Comparison of ENCODE assay signal across 16 mouse cellular contexts in genomic region chr19:34206128-34206527, GRCm38 (mm10). TPM values are rescaled to one million over a fixed set of nuclear protein-coding genes. Genes with fewer than 3 reads are reported as not detected.
DNase-seq lines count a peak whose midpoint lies in the region; TF ChIP-seq lines count a peak whose summit lies in the region.
"Not testable (repeated sequence)": the region's sequence is repeated elsewhere in the genome, so short reads cannot be mapped to it uniquely, and the experiment has no call there.
"Had no signal": no experiment of that assay in that cellular context is flagged by ENCODE, and none has a peak within 500 bp of the region (broad histone marks: within the 10 kb centered on the region; RNA-seq: fewer than 3 reads in every experiment).

No protein-coding gene starts in this region.

- not testable (repeated sequence) for TF ChIP-seq EP300 in CH12.LX (IDR thresholded peaks at IDR 0.05; ENCODE audit: low read length); MEL (IDR thresholded peaks at IDR 0.05; ENCODE audit: low read depth in 1 of 2, low read length in 2 of 2)

- peaks cover 3 to 19% of the 10 kb centered on the region in 2 experiments for H3K36me3 ChIP-seq in CH12.LX (replicated peaks in 1 of 2; ENCODE audit: control insufficient read depth in 1 of 2, insufficient read depth in 1 of 2, low read length in 1 of 2)
- H3K36me3 ChIP-seq in ES-E14 (ENCODE audit: control insufficient read depth, insufficient read depth, low read length, poor library complexity, severe bottlenecking); MEL (ENCODE audit: control insufficient read depth in 1 of 2, insufficient read depth in 2 of 2, low read length in 2 of 2); macrophage (ENCODE audit: inconsistent target); splenic B cell, adult 2 months (ENCODE audit: control insufficient read depth, insufficient read depth, low read length, poor library complexity, severe bottlenecking): not testable (repeated sequence)

- DNase-seq in CH12.LX (ENCODE audit: extremely low read depth); ES-E14 (ENCODE audit: low read depth, low spot score); MEL (ENCODE audit: low read depth, low spot score): not testable (repeated sequence)
- DNase-seq in splenic B cell, adult 2 months (ENCODE audit: low read depth, low spot score): peak; percentile 36

- dilution Hi-C loops in CH12.LX (cut with MboI; ENCODE audit: extremely low pct_ligation_motif_present, extremely low pct_unique_long_range_greater_than_20kb, low sequenced_read_pairs): not testable (repeated sequence)

- WGBS in macrophage (ENCODE audit: missing documents): no CpG with 5 or more reads among the region's 4 CpGs

- peaks cover 32% of the 10 kb centered on the region for H3K79me2 ChIP-seq in CH12.LX (replicated peaks; ENCODE audit: control insufficient read depth, extremely low read depth, insufficient read depth, poor library complexity, severe bottlenecking)
- not testable (repeated sequence) for H3K79me2 ChIP-seq in MEL (ENCODE audit: control insufficient read depth, insufficient read depth, low read length, poor library complexity)
- H3K79me2 ChIP-seq in macrophage (ENCODE audit: inconsistent target): peaks cover 94% of the 10 kb centered on the region

- TF ChIP-seq POLR2A in CH12.LX (IDR thresholded peaks at IDR 0.05; ENCODE audit: low read depth, low read length); MEL (IDR thresholded peaks at IDR 0.05; ENCODE audit: control insufficient read depth in 1 of 2, insufficient read depth in 1 of 2, low read depth in 1 of 2, low read length in 2 of 2, poor library complexity in 1 of 2); bone marrow macrophage, adult 2 months (IDR thresholded peaks at IDR 0.05; ENCODE audit: borderline replicate concordance, low read depth, low read length): not testable (repeated sequence)

- not testable (repeated sequence) for TF ChIP-seq RAD21 in CH12.LX (IDR thresholded peaks at IDR 0.05; ENCODE audit: low read depth, low read length); MEL (IDR thresholded peaks at IDR 0.05; ENCODE audit: low read depth, low read length)

- H3K9ac ChIP-seq in CH12.LX (ENCODE audit: insufficient read depth, low read depth); ES-E14 (ENCODE audit: insufficient read depth, low read depth, low read length, poor library complexity, severe bottlenecking); MEL (ENCODE audit: control insufficient read depth, low read depth, low read length, poor library complexity, severe bottlenecking): not testable (repeated sequence)

- not testable (repeated sequence) for H3K27ac ChIP-seq in CH12.LX (ENCODE audit: insufficient read depth, low read depth); ES-E14 (ENCODE audit: insufficient read depth, low read depth, low read length, poor library complexity, severe bottlenecking); MEL (ENCODE audit: control insufficient read depth, low read depth, low read length)
- peak overlapping the region; percentile 26 for H3K27ac ChIP-seq in bone marrow macrophage, adult 2 months (ENCODE audit: insufficient read depth, low read depth, low read length)
- H3K27ac ChIP-seq in macrophage: peak overlapping the region; percentile 55; the same call in 1 of the 2 replicates

- H3K4me2 ChIP-seq in CH12.LX (ENCODE audit: insufficient read depth, low read depth, poor library complexity, severe bottlenecking): not testable (repeated sequence)

- in situ Hi-C loops in CH12.LX (cut with MboI; ENCODE audit: low pct_ligation_motif_present, low pct_unique_long_range_greater_than_20kb, low sequenced_read_pairs); ES-E14 (cut with MboI; ENCODE audit: low sequenced_read_pairs in 2 of 2, unreplicated experiment in 2 of 2): not testable (repeated sequence)

- H3K9me3 ChIP-seq in CH12.LX (replicated peaks; ENCODE audit: low read length); ES-E14 (ENCODE audit: control insufficient read depth, insufficient read depth, low read depth, low read length); MEL (replicated peaks; ENCODE audit: insufficient read depth, low read length): not testable (repeated sequence)

- not testable (repeated sequence) for TF ChIP-seq CTCF in CH12.LX (conservative IDR thresholded peaks at IDR 0.05 in 1 of 2, IDR thresholded peaks at IDR 0.05 in 1 of 2; ENCODE audit: low read depth in 2 of 2, low read length in 2 of 2); MEL (IDR thresholded peaks at IDR 0.05 in 2 of 3, conservative IDR thresholded peaks at IDR 0.05 in 1 of 3; ENCODE audit: control insufficient read depth in 1 of 3, insufficient read depth in 1 of 3, low read depth in 2 of 3, low read length in 3 of 3, poor library complexity in 1 of 3, severe bottlenecking in 1 of 3); bone marrow macrophage, adult 2 months (IDR thresholded peaks at IDR 0.05; ENCODE audit: low read depth, low read length)

- not testable (repeated sequence) for H3K4me3 ChIP-seq in CH12.LX (replicated peaks in 1 of 3; ENCODE audit: low read depth in 2 of 3, low read length in 2 of 3, poor library complexity in 1 of 3); ES-E14 (ENCODE audit: insufficient read depth in 1 of 2, low read depth in 1 of 2, low read length in 2 of 2, poor library complexity in 1 of 2, severe bottlenecking in 1 of 2); MEL (ENCODE audit: control insufficient read depth in 1 of 2, insufficient read depth in 1 of 2, low read depth in 2 of 2, low read length in 2 of 2); macrophage (ENCODE audit: inconsistent target)
- peak overlapping the region; percentile 39 for H3K4me3 ChIP-seq in bone marrow macrophage, adult 2 months (ENCODE audit: insufficient read depth, low read length)

- not testable (repeated sequence) for H3K27me3 ChIP-seq in CH12.LX (replicated peaks); MEL (ENCODE audit: control insufficient read depth in 1 of 2, insufficient read depth in 2 of 2, low read length in 2 of 2); splenic B cell, adult 2 months (ENCODE audit: control insufficient read depth, insufficient read depth, low read length, poor library complexity, severe bottlenecking)

- peaks cover 4 to 65% of the 10 kb centered on the region in 2 experiments; a peak in 3 of 4 replicates for H3K4me1 ChIP-seq in CH12.LX (ENCODE audit: control insufficient read depth in 1 of 2, insufficient read depth in 2 of 2)
- not testable (repeated sequence) for H3K4me1 ChIP-seq in ES-E14 (ENCODE audit: control insufficient read depth in 2 of 2, insufficient read depth in 2 of 2, low read length in 2 of 2, poor library complexity in 1 of 2); MEL (ENCODE audit: control insufficient read depth in 1 of 2, insufficient read depth in 2 of 2, low read length in 2 of 2)
- H3K4me1 ChIP-seq in bone marrow macrophage, adult 2 months (ENCODE audit: control insufficient read depth, insufficient read depth, low read length): peaks cover 33% of the 10 kb centered on the region

RNA-seq across cellular contexts. Expression of gene Stambpl1, which starts 14.1 kb away (rescaled TPM):
- total RNA-seq in CH12.LX (2012; rRNA removed) (24.8 and 29.7 TPM in 2 replicates), CH12.LX (2014; rRNA removed) (48.2 and 54.9 TPM in 2 replicates), ES-E14 (2012; rRNA removed) (2.6 and 5.1 TPM in 2 replicates), MEL (2012; rRNA removed) (not detected in 2 replicates)
- polyA plus RNA-seq in CH12.LX (2012; ENCODE audit: insufficient read length, low read depth) (37.9 and 40.6 TPM in 2 replicates), MEL (2012; ENCODE audit: insufficient read depth in 1 of 2, insufficient read length in 2 of 2, low read depth in 1 of 2, low replicate concordance in 2 of 2, missing spikeins in 1 of 2) (not detected), macrophage (2018) (17.9 to 23.8 TPM (median 22.2 TPM) in 3 replicates)
- polyA plus RNA-seq in bone marrow macrophage, adult 2 months (2012; ENCODE audit: insufficient read depth, insufficient read length, missing spikeins): 28.3 and 30.3 TPM in 2 replicates
- total RNA-seq in macrophage (2018; cell fraction: chromatin; rRNA removed): 10 to 100 TPM in 22 of 26 experiments, 1 to 10 TPM in 4; 7.0 to 42.2 (median 22.8) TPM
- total RNA-seq in macrophage (2018; cell fraction: cytosol; rRNA removed): 10 to 100 TPM in 24 of 26 experiments, 1 to 10 TPM in 2; 8.7 to 35.3 (median 24.2) TPM
- 10 to 100 TPM in 25 of 26 experiments, 1 to 10 TPM in 1; 9.4 to 42.3 (median 21.2) TPM for total RNA-seq in macrophage (2018; cell fraction: nucleus; rRNA removed)
- polyA plus RNA-seq: G1E had no signal

RNA-seq across cellular contexts. Expression of gene Ankrd22, which starts 40.3 kb away (rescaled TPM):
- total RNA-seq in CH12.LX (2012; rRNA removed) (not detected in 2 replicates), CH12.LX (2014; rRNA removed) (not detected in 2 replicates), ES-E14 (2012; rRNA removed) (0.48 and 1.2 TPM in 2 replicates), MEL (2012; rRNA removed) (not detected in 2 replicates)
- polyA plus RNA-seq in CH12.LX (2012; ENCODE audit: insufficient read length, low read depth) (not detected in 2 replicates), MEL (2012; ENCODE audit: insufficient read depth in 1 of 2, insufficient read length in 2 of 2, low read depth in 1 of 2, low replicate concordance in 2 of 2, missing spikeins in 1 of 2) (not detected), macrophage (2018) (0.07 TPM in 1 of 3 replicates, not detected in the others)
- polyA plus RNA-seq in bone marrow macrophage, adult 2 months (2012; ENCODE audit: insufficient read depth, insufficient read length, missing spikeins): not detected in 2 replicates
- not detected for total RNA-seq in macrophage (2018; cell fraction: chromatin; rRNA removed)
- under 1 TPM in 8 of 26 experiments, not detected in 18; 0.05 to 0.24 (median 0.09) TPM for total RNA-seq in macrophage (2018; cell fraction: cytosol; rRNA removed)
- not detected for total RNA-seq in macrophage (2018; cell fraction: nucleus; rRNA removed)
- total RNA-seq: adrenal gland, adult 18-20 months; adrenal gland, adult 2 months; adrenal gland, adult 8-10 months; adrenal gland, postnatal 14 days; adrenal gland, postnatal 25 days; adrenal gland, postnatal 36 days had no signal
- polyA plus RNA-seq: activated CD4-positive, CD25-positive, alpha-beta regulatory T cell, adult 4 months; adrenal gland, adult 2 months; C2C12; CD4-positive, CD25-positive, alpha-beta regulatory T cell, adult 4 months; G1E had no signal

RNA-seq across cellular contexts. Expression of gene Acta2, which starts 49.3 kb away (rescaled TPM):
- total RNA-seq in CH12.LX (2012; rRNA removed) (not detected in 2 replicates), CH12.LX (2014; rRNA removed) (0.13 TPM in 1 of 2 replicates, not detected in the other), ES-E14 (2012; rRNA removed) (180 and 421 TPM in 2 replicates), MEL (2012; rRNA removed) (not detected in 2 replicates)
- polyA plus RNA-seq in CH12.LX (2012; ENCODE audit: insufficient read length, low read depth) (0.31 and 0.52 TPM in 2 replicates), MEL (2012; ENCODE audit: insufficient read depth in 1 of 2, insufficient read length in 2 of 2, low read depth in 1 of 2, low replicate concordance in 2 of 2, missing spikeins in 1 of 2) (not detected), macrophage (2018) (0.52 to 1.4 TPM (median 0.52 TPM) in 3 replicates)
- polyA plus RNA-seq in bone marrow macrophage, adult 2 months (2012; ENCODE audit: insufficient read depth, insufficient read length, missing spikeins): 22.4 and 25.9 TPM in 2 replicates
- 10 to 100 TPM in 1 of 26 experiments, under 1 TPM in 5, not detected in 20; 0.44 to 75.8 (median 0.58) TPM for total RNA-seq in macrophage (2018; cell fraction: chromatin; rRNA removed)
- under 1 TPM; 0.17 to 0.66 (median 0.38) TPM for total RNA-seq in macrophage (2018; cell fraction: cytosol; rRNA removed)
- 10 to 100 TPM in 1 of 26 experiments, under 1 TPM in 7, not detected in 18; 0.31 to 10.3 (median 0.37) TPM for total RNA-seq in macrophage (2018; cell fraction: nucleus; rRNA removed)
- total RNA-seq: G1E had no signal
- polyA plus RNA-seq: G1E had no signal

Comparison
In these comparisons a context has a peak if more than half of its experiments do, and no peak if none do; other contexts are left out.
1. RNA of gene Stambpl1, which starts 14.1 kb away (polyA plus RNA-seq): 37.9 to 40.6 TPM in CH12.LX, 28.3 to 30.3 TPM in bone marrow macrophage, adult 2 months and 17.9 to 23.8 TPM in macrophage; not detected in MEL; every median in the first group is over 10 times any median in the second.